Mouse (Mus musculus) G1E (cell line): Measurements from ENCODE around the gene Gria3.

ENCODE experiments used
- CTCF ChIP-seq: IDR thresholded peaks from 2 replicates; pipeline ENCODE4 v1.5.1; 2012; ENCODE audit warnings: low read depth, low read length, inconsistent platforms, mixed read lengths
- GATA1 ChIP-seq: IDR thresholded peaks from 2 replicates; pipeline ENCODE4 v1.6.1; 2012; ENCODE audit warnings: borderline replicate concordance, low read length, inconsistent platforms, mixed read lengths
- POLR2AphosphoS5 ChIP-seq: IDR thresholded peaks from 2 replicates; pipeline ENCODE4 v1.6.1; 2012; ENCODE audit warnings: low read depth, low read length, inconsistent platforms; ENCODE audit not compliant: insufficient replicate concordance
- TAL1 ChIP-seq: conservative IDR thresholded peaks from 2 replicates; pipeline ENCODE4 v1.6.1; 2012; ENCODE audit warnings: low read depth, low read length, inconsistent platforms, mixed read lengths

- no peak for TF ChIP-seq CTCF
- TF ChIP-seq GATA1: no peak
- TF ChIP-seq POLR2AphosphoS5: no peak
- TF ChIP-seq TAL1: no peak
These were observed 178.1 kb downstream of the Gria3 start for GRCm38 (mm10) chrX:41578797-41579196.
